Mouse (Mus musculus): ENCODE results near the gene Thbs4. TPM values are rescaled to one million over a fixed set of nuclear protein-coding genes. Genes with fewer than 3 reads are reported as not detected.

The Thbs4 gene
- polyA plus RNA-seq, 1 experiment, result not detected

DNA sequence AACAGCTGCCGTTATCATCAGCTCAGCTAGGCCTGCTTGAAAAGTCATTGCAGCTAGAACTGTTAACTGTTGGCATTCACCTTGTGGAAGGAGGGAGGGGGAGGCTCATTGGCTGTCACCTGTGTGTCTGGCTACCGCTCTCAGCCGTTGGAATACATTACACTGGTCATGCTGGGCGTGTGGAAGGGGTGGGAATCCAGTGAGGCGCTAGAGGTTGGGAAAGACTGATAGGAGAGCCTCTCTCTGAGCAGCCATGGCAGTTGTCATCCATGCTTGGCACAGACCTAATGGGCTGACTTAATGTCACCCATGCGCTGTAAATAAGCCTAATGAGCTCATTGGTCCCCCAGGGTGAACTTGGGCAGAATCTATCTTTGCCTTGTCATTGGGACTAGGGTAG is 62.8 kb downstream of the Thbs4 start:
- peaks cover 19% of the 10 kb centered on the region for H3K27me3 ChIP-seq (replicated peaks)
- peaks cover 21% of the 10 kb centered on the region for H3K4me1 ChIP-seq
- no peaks in the 10 kb centered on the region for H3K9me3 ChIP-seq

DNA sequence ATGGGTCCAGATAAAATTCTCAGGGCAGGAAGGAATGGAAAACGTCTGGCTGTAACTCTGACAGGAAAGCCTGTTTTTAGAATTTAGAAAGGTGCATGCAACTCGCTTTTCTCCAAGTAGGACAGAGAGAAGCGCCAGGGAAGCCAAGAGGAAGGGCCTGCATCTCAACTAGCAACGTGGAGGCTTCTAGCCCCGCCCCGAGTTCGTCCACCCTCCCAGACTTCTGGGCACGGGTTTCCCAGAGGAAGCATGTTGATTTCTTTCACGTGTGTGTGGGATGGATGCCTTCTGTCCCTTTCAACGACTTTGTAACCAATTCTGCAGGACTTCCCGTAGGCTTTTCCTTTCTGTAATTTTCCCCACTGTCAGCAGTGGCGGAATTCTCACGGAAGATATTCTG is 64.8 kb downstream of the Thbs4 start:
- Histone ChIP-seq H3K4me3 (replicated peaks) (no peak overlapping the region), H3K27me3 (replicated peaks) (peaks cover 23% of the 10 kb centered on the region), H3K9me3 (no peaks in the 10 kb centered on the region), H3K4me1 (peaks cover 21% of the 10 kb centered on the region), H3K36me3 (replicated peaks; ENCODE audit: low read length) (no peaks in the 10 kb centered on the region)
- no peak for TF ChIP-seq FLI1 (IDR thresholded peaks at IDR 0.05; ENCODE audit: low read length)
- TF ChIP-seq GATA1 (IDR thresholded peaks at IDR 0.05; ENCODE audit: borderline replicate concordance, low read length), result no peak

More for the DNA sequence above, 62.8 kb downstream of the Thbs4 start:
- Histone ChIP-seq H3K36me3 (replicated peaks; ENCODE audit: low read length) (no peaks in the 10 kb centered on the region), H3K4me3 (replicated peaks) (no peak overlapping the region)
- TF ChIP-seq GATA1 (IDR thresholded peaks at IDR 0.05; ENCODE audit: borderline replicate concordance, low read length) (no peak), FLI1 (IDR thresholded peaks at IDR 0.05; ENCODE audit: low read length) (no peak)

DNA sequence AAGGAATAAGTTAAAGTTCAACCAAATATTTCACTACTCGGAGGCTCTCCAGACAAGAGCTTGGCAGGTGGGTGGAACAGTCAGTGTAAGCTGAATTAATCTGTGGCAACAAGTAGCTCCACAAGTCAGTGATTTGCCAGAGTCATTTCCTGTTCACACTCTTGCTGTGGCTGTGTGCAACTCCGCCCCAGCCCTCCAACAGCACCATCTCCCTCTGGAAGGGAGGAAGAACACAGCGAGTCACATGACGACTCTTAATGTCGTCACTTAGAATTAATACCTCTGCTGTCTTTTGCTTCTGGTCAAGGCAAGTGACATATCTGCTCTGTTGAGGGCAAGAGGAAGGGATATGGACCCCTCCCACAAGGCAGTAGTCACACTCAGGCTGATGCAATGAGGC is 72.2 kb downstream of the Thbs4 start:
- Histone ChIP-seq H3K4me3 (replicated peaks) (no peak overlapping the region), H3K27me3 (replicated peaks) (peaks cover 34% of the 10 kb centered on the region), H3K36me3 (replicated peaks; ENCODE audit: low read length) (no peaks in the 10 kb centered on the region), H3K9me3 (no peaks in the 10 kb centered on the region), H3K4me1 (no peaks in the 10 kb centered on the region)
- no peak for TF ChIP-seq GATA1 (IDR thresholded peaks at IDR 0.05; ENCODE audit: borderline replicate concordance, low read length)
- TF ChIP-seq FLI1 (IDR thresholded peaks at IDR 0.05; ENCODE audit: low read length), result no peak

DNA sequence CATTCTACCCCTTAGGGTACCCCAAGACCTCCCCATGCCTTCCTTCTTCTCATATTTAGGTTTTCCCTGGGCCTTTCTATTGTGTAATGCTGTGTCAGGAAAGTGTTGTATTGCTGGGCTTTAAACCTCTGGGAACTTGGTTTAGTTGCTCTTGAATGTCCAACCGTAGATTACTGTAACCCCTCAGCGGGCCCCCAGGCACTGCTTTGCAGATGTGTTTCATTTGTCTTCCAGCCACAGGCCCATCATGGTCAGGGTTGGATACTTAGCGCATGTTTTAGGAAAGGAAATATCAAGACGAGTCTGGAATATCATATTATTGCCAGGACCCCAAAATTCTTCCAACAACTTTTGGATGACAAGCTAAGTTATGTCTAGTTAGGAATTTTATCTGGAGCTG is 73.6 kb downstream of the Thbs4 start:
- Histone ChIP-seq H3K4me1 (no peaks in the 10 kb centered on the region), H3K27me3 (replicated peaks) (peaks cover 34% of the 10 kb centered on the region), H3K4me3 (replicated peaks) (no peak overlapping the region), H3K9me3 (no peaks in the 10 kb centered on the region), H3K36me3 (replicated peaks; ENCODE audit: low read length) (no peaks in the 10 kb centered on the region)
- TF ChIP-seq FLI1 (IDR thresholded peaks at IDR 0.05; ENCODE audit: low read length) (no peak), GATA1 (IDR thresholded peaks at IDR 0.05; ENCODE audit: borderline replicate concordance, low read length) (no peak)

DNA sequence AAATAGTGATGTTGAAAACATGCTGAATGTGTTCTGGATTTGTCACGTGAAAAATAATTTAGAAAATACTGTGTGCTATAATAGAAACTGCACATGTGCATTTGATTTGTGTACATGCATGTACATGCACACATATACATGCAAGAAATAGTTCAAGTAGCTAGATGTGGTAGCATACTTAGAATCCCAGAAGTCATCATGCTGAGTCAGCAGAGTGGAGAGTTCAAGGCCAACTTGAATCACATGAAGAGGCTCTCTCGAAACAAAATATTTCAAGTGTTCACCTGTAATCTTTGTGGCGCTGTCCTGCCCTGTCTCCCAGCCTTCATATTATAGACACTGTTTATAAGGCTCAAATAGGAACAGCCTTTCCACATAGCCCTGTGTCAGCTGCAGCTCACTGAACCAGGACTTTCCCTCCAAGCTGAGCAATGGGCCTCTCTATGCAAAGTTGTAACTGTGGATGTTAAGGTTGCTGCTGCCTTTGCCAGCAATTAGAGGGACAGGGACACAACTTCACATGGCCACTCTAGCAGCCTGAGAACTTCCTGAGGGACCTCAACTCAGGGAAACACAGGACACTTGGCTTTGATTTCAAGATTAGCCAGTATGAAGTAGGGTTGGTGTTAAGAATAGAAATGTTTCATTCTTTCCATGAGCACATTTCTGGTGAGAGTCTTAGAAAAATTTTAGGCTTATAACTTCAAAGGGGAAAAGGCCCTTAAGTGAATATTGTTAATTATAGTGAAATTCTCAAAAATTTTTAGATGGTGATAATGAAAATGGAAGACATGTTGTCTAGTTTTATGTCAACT is 76.6 kb downstream of the Thbs4 start:
- Histone ChIP-seq H3K36me3 (replicated peaks; ENCODE audit: low read length) (no peaks in the 10 kb centered on the region), H3K4me3 (replicated peaks) (no peak overlapping the region)

DNA sequence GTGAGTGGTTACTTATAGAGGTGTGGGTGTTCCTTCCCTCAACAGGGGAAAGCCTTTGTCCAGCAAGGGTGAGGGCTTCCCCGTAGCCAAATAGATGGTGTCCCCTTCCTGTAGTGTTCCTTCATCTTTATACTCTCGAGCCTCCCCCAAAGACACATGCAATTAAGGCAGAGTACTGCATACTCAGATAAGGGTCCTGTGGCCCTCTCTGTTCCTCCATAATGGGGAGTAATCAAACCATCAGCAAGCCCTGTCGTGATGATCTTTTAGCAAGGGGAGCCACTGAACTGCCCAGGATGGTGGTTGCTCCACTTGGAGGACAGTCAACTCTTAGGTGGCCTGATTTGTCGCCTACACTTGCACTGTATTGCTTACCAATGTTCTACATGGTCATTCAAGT is 82.0 kb downstream of the Thbs4 start:
- TF ChIP-seq GATA1 (IDR thresholded peaks at IDR 0.05; ENCODE audit: borderline replicate concordance, low read length) (no peak), FLI1 (IDR thresholded peaks at IDR 0.05; ENCODE audit: low read length) (no peak)
- peaks cover 29% of the 10 kb centered on the region for H3K36me3 ChIP-seq (replicated peaks; ENCODE audit: low read length)
- H3K9me3 ChIP-seq, result no peaks in the 10 kb centered on the region
- H3K27me3 ChIP-seq (replicated peaks), result no peaks in the 10 kb centered on the region
- peaks cover 9% of the 10 kb centered on the region for H3K4me1 ChIP-seq
- H3K4me3 ChIP-seq (replicated peaks), result no peak overlapping the region

More for the DNA sequence above, 76.6 kb downstream of the Thbs4 start:
- Histone ChIP-seq H3K9me3 (no peaks in the 10 kb centered on the region), H3K4me1 (peaks cover 2% of the 10 kb centered on the region), H3K27me3 (replicated peaks) (peaks cover 25% of the 10 kb centered on the region)
- no peak for TF ChIP-seq FLI1 (IDR thresholded peaks at IDR 0.05; ENCODE audit: low read length)

DNA sequence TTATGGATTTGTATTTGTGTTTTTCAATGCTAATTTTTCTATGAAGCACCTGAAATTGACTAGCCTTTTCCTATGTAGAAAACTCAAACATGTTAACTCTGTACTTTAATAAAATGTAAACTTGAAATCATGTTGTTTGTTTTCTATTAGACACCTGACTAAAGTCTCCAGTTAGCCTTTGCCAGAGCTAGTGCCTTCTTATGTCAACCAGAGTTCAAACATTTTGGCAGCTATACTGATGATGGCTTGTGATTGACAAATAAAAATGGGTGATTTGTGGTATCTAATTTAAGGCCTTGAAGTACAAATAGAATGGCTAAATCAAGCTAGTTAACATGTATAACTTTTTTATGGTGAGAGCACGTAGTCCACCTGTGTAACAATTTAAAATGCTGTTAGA is 82.8 kb downstream of the Thbs4 start:
- Histone ChIP-seq H3K36me3 (replicated peaks; ENCODE audit: low read length) (peaks cover 37% of the 10 kb centered on the region), H3K9me3 (no peaks in the 10 kb centered on the region), H3K4me1 (peaks cover 9% of the 10 kb centered on the region), H3K4me3 (replicated peaks) (no peak overlapping the region), H3K27me3 (replicated peaks) (no peaks in the 10 kb centered on the region)
- TF ChIP-seq FLI1 (IDR thresholded peaks at IDR 0.05; ENCODE audit: low read length) (no peak), GATA1 (IDR thresholded peaks at IDR 0.05; ENCODE audit: borderline replicate concordance, low read length) (no peak)

DNA sequence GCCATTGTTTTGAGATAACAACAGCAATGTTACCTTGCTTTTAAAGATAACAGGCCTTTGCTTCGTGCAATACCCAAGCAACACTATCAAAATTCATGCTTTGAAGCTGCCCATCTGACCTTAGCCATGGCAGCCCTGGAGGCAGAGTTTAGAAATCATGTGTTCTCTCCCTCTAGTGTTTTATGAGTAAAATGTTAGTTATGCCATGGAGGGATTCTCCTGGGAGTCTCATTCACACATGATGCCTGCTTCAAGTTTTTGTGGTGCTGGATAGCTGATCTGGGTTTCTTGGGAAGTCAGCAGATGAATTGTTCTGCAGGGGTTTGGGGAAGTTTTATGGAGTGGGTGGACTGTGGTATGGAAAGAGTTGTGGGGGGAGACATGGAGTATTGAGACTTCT is 84.3 kb downstream of the Thbs4 start:
- Histone ChIP-seq H3K36me3 (replicated peaks; ENCODE audit: low read length) (peaks cover 48% of the 10 kb centered on the region), H3K9me3 (no peaks in the 10 kb centered on the region), H3K4me1 (peaks cover 17% of the 10 kb centered on the region), H3K4me3 (replicated peaks) (no peak overlapping the region), H3K27me3 (replicated peaks) (no peaks in the 10 kb centered on the region)
- TF ChIP-seq GATA1 (IDR thresholded peaks at IDR 0.05; ENCODE audit: borderline replicate concordance, low read length) (no peak), FLI1 (IDR thresholded peaks at IDR 0.05; ENCODE audit: low read length) (no peak)

DNA sequence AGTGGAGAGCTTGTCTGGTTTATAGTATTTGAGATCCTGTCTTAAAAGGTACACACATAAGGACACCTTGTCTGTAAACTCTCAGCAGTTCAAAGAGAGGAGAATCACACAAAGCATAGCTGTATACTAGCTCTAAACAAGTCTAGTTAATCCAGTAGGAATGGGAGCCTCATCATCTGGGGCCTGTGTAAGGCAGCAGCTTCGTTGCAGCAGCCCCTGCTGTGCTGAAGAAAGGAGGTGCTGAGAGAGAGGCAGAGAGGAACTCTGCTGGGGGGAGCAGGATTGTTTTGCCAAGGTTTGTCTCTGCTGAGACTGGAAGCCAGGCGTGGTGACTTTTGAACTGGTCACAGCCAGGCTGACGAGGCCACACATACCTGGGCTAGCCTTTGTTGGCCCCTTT is 85.1 kb downstream of the Thbs4 start:
- Histone ChIP-seq H3K27me3 (replicated peaks) (no peaks in the 10 kb centered on the region), H3K4me3 (replicated peaks) (no peak overlapping the region), H3K9me3 (no peaks in the 10 kb centered on the region), H3K4me1 (peaks cover 22% of the 10 kb centered on the region), H3K36me3 (replicated peaks; ENCODE audit: low read length) (peaks cover 53% of the 10 kb centered on the region)
- no peak for TF ChIP-seq GATA1 (IDR thresholded peaks at IDR 0.05; ENCODE audit: borderline replicate concordance, low read length)
- no peak for TF ChIP-seq FLI1 (IDR thresholded peaks at IDR 0.05; ENCODE audit: low read length)

DNA sequence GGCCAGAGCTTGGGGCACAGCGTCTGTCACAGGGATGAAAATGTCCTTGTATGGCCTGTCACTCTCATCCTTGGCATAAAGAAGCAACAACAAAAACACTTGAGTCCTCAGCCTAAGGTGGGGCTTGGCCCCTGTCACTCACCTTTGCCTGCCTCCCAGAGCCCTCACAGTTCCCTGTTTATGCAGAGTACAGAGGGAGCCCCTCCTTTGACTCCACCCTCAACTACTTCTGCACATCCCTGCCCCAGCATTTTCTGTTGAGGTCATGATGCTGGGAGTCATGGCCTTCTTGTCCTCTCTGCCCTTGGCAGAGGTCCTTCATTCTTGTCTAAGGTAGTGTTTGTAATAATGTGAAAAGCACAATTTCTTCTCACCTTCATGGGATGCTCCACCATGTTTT is 86.2 kb downstream of the Thbs4 start:
- no peaks in the 10 kb centered on the region for H3K27me3 ChIP-seq (replicated peaks)
- no peak overlapping the region for H3K4me3 ChIP-seq (replicated peaks)
- peaks cover 22% of the 10 kb centered on the region for H3K4me1 ChIP-seq
- TF ChIP-seq FLI1 (IDR thresholded peaks at IDR 0.05; ENCODE audit: low read length) (no peak), GATA1 (IDR thresholded peaks at IDR 0.05; ENCODE audit: borderline replicate concordance, low read length) (no peak)
- H3K36me3 ChIP-seq (replicated peaks; ENCODE audit: low read length), result peaks cover 56% of the 10 kb centered on the region
- H3K9me3 ChIP-seq, result no peaks in the 10 kb centered on the region
